Mouse (Mus musculus) liver, embryonic 14.5 days (tissue): ENCODE measurements around the gene Cacna1a.

Experiments used
- CTCF ChIP-seq: IDR thresholded peaks from 2 replicates; pipeline ENCODE4 v1.5.1; 2016; ENCODE audit warnings: antibody characterized with exemption, low read depth, control low read depth
- EP300 ChIP-seq: IDR thresholded peaks from 2 replicates; pipeline ENCODE4 v1.6.1; 2016; ENCODE audit warnings: antibody characterized with exemption, low read depth

GRCm38 (mm10) chr8:84349526-84349925 is 38.7 kb upstream of the Cacna1a start:
- TF ChIP-seq CTCF (no peak), EP300 (no peak)
